Mouse (Mus musculus) lung, postnatal 25 days (tissue): ENCODE results near the gene Tmem201.

ENCODE experiments used
- DNase-seq: peaks from one replicate; pipeline ENCODE4 v3.0.0; 2022; ENCODE audit warnings: low spot score

Gene Tmem201

DNA sequence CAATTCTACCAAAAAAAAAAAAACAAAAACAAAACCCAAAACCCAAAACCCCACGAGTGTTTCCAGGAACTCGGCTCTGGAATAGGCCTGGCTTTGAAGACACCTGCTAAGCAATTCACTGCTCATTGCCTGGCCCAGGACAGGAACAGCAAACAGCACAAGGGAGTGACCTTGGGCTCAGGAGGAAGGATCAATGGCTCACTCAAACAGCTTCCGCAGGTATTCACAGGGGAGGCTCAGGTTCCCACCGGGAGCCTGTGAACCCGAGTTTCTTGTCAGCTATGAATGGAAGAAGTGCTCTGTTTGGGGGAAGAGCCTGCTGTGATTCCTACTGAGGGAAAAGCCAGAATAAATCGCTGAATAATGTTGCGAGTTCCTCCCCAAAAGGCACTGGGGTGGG lies 54.0 kb downstream of the Tmem201 start:
- DNase-seq = no peak

DNA sequence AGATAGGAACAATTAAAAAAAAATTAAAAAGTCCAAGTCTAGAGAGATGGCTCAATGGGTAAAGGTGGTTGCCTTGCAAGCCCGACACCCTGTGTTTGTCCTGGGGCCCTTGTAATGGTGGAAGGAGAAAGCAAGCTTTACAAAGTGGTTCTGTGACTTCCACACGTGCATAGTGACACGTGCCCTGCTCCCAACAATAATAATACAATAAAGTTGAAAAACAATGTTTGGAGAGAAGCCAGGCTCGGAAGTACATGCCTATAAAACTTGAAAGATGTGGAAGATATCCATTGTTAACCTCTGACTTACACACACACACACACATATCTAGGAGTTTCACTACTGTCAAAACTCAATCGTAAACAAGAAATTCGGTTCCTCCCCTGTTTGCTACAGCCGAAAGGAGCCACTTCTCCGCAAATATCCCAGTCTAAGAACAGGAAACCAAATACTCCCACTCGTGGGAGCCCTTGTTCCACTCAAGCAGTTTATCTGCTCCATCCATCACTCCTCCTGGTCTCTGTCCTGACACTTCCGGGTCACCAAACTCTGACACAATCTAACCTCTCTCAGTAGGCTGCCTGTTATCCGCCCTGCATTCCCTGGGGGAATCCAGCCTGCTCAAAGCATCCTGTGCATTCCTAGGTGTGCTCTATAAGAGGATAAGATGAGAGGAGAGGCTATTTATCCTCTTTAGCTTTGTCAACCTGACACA lies 58.6 kb downstream of the Tmem201 start:
- no peak for DNase-seq

DNA sequence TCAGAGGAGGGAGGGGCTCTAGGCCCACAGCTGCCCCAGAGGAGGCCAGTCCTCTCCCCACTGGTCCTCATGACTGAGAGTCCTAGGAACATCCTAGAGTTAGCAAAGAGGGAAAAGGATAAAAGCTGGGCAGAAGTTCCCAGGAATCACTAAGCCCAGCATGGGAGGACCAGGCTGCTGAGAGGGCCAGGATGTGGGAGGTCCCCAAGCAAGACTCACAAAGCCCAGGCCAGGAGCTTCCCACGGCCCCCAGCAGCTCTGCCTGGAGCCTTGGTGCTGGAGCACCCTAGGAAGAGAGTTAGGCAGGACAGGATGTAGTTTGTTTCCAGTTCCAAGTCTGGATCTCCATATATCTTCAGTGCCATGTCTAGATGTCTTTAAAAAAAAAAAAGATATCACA lies 59.8 kb downstream of the Tmem201 start:
- no peak for DNase-seq

DNA sequence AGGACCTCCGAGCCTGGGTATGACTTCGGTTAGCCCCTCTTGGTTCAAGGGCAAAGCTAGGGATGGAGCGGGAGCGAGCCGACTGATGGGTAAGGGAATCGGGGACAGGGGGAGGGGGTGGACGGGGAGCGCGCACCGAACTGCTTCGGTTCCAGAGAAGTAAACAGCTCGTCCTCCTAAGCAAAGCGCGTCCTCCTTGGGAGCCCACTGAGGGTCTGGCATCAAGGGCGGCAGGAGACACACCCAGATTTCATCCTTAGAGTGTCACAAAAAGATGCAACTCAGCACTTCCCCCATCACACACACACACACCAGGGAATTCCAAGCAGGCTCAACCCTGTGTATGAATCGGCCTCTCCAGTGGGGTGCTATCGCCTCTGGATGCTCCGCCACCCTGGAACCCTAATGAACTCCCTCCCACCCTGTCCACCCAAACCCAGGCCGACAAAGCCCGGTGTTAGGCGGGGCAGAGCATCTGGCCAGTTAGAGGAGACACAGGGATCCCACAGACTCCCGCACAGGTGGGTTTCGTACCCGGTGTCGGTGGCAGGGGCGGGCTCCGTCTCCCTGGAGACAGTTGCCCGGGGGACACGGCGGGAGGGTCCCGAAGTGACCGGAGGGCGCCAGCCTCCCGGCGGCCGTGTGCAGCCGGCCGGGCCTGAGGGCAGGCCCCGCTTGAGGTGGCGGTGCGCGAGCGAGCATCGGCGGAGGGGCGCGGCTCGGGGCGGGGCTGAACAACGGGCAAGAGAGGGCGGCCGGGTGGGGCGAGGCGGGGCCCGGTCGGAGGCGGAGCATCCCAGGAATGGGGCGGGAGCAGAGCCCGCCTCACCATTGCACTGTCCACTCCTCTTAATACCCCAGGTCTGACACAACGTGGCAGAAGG lies 62.2 kb downstream of the Tmem201 start:
- peak; percentile 73 for DNase-seq

DNA sequence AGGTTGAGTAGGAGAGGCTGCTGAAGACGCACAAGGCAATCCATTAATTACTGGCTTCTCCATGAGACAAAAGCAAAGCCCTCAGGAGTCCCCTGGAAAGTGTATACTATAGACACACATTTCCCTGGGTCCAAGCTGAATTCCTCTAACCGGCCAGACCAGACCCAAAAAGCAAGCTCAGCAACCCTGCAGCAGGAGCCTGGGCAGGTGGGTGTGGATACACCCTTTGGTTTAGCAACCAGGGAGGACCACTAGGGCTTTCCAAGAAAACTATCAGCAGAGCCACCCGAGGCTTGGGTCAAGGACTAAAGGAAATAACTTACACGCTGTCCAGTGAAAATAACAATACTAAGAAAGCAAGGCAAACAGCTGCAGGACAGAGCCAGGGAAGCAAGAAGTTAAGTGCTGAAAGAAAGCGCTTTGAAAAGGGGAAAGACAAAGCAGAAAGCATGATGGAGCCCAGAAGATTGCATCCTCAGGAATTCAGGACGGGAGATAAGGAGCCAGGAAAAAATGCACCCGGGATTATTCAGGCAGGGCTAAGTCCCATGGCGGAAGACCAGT lies 62.9 kb downstream of the Tmem201 start:
- DNase-seq = no peak

DNA sequence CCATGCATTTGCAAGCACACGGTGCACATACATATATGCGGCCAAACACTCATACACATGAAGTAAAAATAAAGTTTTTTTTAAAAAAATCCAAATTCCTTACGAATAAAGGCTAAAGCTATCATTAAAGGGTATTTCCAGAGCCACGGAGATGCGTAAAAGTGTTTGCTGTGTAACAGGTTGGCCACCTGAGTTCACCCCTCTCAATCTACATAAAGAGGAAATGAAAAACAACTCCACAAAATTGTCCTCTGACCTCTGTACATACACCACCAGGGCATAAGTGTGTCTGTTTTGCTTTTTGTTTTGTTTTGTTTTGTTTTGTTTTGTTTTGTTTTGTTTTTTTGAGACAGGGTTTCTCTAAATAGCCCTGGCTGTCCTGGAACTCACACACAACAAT lies 65.1 kb downstream of the Tmem201 start:
- no peak for DNase-seq

DNA sequence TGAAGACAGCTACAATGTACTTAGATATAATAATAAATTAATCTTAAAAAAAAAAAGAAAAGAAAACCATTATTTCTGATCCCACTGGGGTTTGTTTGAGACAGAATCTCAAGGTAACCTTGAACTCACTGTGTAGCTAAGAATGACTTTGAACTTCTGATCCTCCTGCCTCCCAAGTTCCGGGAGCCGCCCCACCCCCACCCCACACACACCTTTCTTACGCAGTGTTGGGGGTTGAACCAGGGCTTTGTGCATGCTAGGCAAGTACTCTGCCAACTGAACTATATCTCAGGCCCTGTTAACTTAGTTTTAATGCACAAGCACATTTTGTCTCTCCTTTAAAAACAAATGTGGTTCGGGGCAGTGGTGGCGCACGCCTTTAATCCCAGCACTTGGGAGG lies 66.7 kb downstream of the Tmem201 start:
- DNase-seq = no peak

DNA sequence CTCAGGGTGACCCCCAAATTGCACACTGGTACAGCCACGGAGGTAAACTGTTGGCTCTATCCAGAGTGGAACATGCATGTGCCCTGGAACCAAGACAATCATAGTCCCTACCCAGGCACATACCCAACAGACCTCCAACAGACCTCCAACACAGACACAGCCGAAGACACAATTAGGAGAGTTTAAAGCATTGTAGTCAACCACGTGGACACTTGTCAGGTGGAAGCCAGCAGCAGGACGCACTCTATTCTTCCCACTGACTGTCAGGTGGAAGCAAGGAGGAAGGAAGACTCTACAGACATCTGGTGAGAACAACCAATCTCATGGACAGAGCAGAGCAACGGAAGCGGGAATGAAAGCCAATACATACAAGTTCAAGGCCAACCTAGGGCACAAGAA lies 72.2 kb downstream of the Tmem201 start:
- DNase-seq = no peak
